Mouse (Mus musculus): ENCODE data around the gene Aipl1.

The Aipl1 gene

DNA sequence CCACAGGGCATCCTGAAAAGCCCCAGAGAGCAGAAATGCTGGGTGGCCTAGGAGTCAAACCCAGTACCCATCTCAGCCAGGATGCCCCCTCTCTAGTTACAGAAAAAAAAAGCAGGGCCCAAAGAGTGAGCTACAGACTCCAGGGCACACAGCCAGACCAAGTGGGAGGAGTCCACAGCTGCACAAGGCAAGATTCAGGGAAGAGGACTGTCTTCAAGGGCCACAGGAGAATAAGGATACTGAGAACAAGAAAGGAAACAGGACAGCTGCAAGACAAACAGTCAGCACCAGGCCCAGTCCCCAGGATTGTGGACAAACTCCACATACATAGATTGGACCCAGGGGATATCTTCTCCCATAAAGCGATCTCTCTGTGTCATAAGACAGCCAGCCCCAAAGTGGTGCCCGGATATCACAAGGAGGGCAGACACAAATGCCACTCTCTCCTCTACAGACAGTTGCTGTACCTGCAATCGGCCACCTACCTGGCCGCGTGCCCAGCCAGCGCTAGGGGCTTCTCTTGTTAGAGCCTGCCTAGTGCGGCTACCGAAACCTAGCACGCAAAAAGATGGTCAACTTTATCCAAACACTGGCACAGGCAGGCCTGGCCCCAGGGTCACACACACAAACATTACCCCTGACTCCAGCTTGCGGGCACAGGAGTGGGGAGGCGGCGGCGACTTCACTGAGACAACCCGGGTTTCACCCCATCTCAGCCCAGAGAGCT is 13.0 kb upstream of the Aipl1 start:
- no peak for DNase-seq (ENCODE audit: low spot score in 2 of 2)

DNA sequence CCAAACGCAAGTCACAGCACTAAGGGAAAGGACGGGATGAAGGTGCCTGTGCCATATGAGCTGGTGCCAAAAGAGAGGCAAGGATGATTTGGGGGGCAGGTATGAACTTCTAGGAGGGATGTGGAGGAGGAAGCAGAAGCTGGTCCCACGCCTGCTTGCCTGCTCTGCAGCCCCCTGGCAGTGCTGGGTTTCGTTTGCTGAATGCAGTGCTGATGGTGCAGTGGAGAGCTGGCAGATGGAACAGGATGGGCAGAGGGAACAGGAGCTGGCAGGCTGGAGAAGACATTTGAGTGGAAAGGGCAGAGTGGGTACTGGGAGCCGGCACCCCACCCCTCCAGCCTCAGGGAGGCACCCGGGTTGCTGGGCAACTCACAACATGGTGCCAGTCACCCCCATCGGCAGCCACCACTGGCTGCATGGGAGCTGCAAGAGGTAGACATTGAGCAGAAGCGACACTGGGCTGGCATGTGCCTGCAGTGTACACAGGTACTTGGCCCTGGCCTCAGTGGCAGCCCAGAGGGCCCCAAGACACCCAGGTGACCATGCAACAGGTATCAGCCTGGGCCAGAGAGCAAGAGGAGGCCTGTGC is 12.0 kb upstream of the Aipl1 start:
- DNase-seq (ENCODE audit: low spot score in 2 of 2): no peak

- no peak for DNase-seq (ENCODE audit: low spot score in 2 of 2)
Observed at GRCm38 (mm10) chr11:72048730-72049129, 11.4 kb upstream of the Aipl1 start.

- DNase-seq (ENCODE audit: low spot score in 2 of 2): no peak
Observed at GRCm38 (mm10) chr11:72044231-72044630, 6.9 kb upstream of the Aipl1 start.

- DNase-seq (ENCODE audit: low spot score in 2 of 2): no peak
Observed at GRCm38 (mm10) chr11:72042631-72043030, 5.3 kb upstream of the Aipl1 start.

GRCm38 (mm10) chr11:72041768-72042607 is 4.7 kb upstream of the Aipl1 start, which contains the start of gene Pimreg:
Gene Pimreg (plus strand): TSS chr11:72042032.
- DNase-seq (ENCODE audit: low spot score in 2 of 2): peak; percentile 75 to 79

- no peak for DNase-seq (ENCODE audit: low spot score in 2 of 2)
Observed at GRCm38 (mm10) chr11:72041290-72041767, 4.0 kb upstream of the Aipl1 start.

GRCm38 (mm10) chr11:72039599-72040386 is 2.5 kb upstream of the Aipl1 start:
- no peak for DNase-seq (ENCODE audit: low spot score in 2 of 2)

GRCm38 (mm10) chr11:72037996-72038395 is 687 bp upstream of the Aipl1 start:
- DNase-seq (ENCODE audit: low spot score in 2 of 2): peak in 1 of 2 experiments; percentile 62

DNA sequence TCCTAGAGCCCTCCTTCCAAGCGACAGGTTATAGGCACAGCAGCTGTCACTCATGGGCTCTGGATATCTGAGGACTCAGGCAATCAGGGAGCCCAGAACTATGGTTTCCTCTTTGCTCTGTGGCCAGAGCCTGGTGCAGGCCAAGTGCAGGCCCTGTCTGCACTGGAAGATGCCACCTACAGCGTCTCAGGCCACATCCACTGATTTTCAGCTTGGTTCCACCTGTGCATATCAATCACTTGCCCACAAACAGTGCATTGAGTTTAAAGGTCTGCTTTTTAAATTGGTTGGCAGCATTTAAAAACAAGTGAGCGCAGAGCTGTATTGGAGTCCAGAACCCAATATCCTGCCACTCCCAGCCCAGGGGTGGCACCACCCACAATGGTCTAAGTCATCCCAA is 4.7 kb downstream of the Aipl1 start:
- no peak for DNase-seq (ENCODE audit: low spot score in 2 of 2)

GRCm38 (mm10) chr11:72032091-72032490 is 5.2 kb downstream of the Aipl1 start:
- no peak for DNase-seq (ENCODE audit: low spot score in 2 of 2)

- DNase-seq (ENCODE audit: low spot score in 2 of 2): no peak
Observed at GRCm38 (mm10) chr11:72031353-72031752, 6.0 kb downstream of the Aipl1 start.

- DNase-seq (ENCODE audit: low spot score in 2 of 2): no peak
Observed at GRCm38 (mm10) chr11:72029143-72029542, 8.2 kb downstream of the Aipl1 start.

- DNase-seq (ENCODE audit: low spot score in 2 of 2): no peak
Observed at GRCm38 (mm10) chr11:72027836-72028235, 9.5 kb downstream of the Aipl1 start.

GRCm38 (mm10) chr11:72026516-72026915 is 10.8 kb downstream of the Aipl1 start:
- no peak for DNase-seq (ENCODE audit: low spot score in 2 of 2)

DNA sequence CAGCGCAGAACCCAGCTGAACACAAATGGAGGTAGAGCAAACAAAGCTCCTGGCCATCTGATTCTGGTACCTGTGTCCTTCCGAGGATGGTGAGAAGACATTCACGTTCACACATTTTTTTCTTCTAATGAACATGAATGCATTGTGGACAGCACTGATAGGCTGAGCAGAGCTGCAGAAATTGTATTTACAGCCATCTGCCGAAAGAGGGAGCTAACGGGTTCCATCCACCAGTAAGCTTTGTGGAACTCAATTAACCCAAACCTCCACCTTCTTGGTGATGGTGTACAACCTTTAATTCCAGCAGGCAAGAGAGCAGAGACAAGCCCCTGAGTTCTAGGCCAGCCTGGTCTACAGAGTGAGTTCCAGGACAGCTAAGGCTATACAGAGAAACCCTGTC is 11.5 kb downstream of the Aipl1 start:
- no peak for DNase-seq (ENCODE audit: low spot score in 2 of 2)

GRCm38 (mm10) chr11:72024193-72024781 is 13.0 kb downstream of the Aipl1 start:
- DNase-seq (ENCODE audit: low spot score in 2 of 2): no peak

GRCm38 (mm10) chr11:72023581-72023980 is 13.7 kb downstream of the Aipl1 start:
- no peak for DNase-seq (ENCODE audit: low spot score in 2 of 2)

GRCm38 (mm10) chr11:72022827-72023226 is 14.5 kb downstream of the Aipl1 start:
- DNase-seq (ENCODE audit: low spot score in 2 of 2): no peak

DNA sequence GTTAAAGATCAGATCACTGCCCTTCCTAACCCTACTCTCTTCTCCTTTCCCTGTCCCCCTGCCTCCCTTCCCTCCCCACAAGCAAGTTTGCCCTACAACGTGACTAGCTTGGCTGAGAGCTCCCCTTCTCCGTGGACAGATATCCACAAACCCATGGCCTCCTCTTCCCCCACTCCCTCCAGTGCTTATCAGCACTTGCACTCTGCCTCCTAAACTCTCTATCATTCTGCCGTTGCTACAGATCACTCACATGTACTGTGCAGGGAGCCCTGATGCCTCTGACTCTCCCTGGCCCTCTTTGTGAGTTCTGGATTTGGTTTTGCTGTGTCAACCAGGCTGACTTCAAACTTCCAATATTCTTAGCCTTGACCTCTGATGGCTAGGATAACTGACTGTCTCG is 16.3 kb downstream of the Aipl1 start:
- DNase-seq (ENCODE audit: low spot score in 2 of 2): no peak

GRCm38 (mm10) chr11:72017253-72017601 is 20.1 kb downstream of the Aipl1 start:
- DNase-seq (ENCODE audit: low spot score in 2 of 2): no peak
